Mouse (Mus musculus): ENCODE results near the gene BC004004.
"Not testable (repeated sequence)": the region's sequence is repeated elsewhere in the genome, so short reads cannot be mapped to it uniquely, and the experiment has no call there.

Gene BC004004

DNA sequence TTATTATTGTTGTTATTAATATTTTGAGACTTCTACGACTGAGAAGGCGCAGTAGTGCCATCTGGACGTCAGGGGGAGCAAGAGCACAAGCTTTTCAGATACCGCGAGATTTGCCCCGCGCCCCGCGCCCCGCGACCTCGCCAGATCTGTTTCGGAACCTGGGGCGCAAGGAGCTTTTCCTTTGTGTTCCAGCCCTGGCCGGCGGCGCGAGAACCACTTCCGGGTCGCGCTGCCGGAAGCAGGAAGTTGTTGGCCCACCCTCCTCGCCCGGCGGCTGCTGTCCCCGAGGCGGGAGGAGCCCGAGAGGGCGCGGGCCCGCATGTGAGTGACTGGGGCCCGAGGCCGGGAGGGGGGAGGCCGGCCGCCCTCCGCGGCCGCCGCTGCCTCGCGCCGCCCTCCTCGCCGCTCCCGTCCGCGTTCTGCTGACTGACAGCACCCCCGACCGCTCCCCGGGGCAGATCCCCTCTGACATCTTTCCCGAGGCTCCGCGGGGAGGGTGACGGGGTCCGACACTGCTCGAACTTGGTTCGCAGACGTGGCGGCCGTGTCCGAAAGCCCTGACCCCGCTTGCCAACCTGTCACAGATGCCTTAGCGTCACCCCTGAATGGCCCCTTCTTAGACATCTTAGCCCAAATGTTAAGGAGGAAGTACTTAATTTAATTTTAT lies at the start of gene BC004004:
Gene BC004004, plus strand, starts transcription at position 107 of the 667 bp plus-strand sequence.
- peak; percentile 97 for DNase-seq

DNA sequence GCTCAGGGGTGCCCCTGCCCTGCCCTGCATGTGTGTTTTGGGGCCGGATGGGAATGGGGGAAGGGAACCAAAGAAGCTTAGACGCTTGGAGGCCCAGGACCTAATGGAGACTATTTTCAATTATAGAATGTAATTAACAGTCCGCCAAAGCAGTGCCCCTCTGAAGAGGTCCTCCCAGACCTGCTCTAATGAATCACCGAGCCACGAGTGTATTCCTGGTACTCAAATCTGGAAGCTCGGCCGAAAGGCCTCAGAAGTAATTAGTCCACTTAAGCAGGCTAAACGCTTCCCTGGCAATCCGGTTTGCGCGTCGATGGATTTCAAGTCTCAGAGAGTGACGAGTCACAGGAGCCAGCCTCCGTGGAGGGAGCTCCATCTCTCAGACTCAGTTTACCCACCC lies 48.0 kb upstream of the BC004004 start:
- no peak for DNase-seq

DNA sequence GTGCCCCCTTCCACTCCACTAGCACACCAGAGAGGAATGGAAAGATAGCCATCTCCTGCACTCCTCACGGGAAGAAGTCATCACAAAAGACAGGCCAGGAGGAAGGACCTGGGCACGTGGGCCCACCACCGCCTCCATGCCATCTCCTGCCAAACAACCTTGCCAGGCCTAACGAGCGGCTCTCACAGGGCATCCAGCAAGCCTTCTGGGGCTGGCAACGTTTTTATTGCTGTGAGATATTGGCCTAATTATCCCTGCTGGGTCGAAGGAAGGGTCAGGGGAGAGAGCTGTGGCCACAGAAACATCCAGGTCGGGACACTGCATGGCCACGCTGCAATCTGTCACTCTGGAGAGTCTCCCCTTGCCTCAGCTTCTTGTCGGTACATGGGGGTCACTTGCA lies 37.5 kb upstream of the BC004004 start:
- no peak for DNase-seq

DNA sequence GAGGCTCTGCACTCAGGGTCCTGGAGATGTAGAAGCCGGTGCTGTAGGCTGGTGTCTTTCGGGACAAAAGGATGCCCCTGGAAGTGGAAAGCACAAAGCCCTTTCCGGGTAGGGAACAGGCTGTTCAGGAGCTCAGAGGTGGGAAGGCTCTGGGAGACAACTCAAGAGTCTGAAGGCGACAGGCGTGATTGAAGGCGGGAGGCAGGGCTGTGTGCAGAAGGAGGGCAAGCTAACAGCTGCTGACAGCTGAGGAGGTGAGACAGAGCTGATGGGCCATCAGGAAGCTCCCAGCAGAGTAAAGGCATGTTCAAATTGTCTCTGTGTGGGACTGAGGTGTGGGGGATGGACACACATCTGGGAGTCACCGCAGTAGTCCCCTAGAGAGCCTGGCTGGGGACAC lies 32.5 kb upstream of the BC004004 start:
- DNase-seq: no peak

DNA sequence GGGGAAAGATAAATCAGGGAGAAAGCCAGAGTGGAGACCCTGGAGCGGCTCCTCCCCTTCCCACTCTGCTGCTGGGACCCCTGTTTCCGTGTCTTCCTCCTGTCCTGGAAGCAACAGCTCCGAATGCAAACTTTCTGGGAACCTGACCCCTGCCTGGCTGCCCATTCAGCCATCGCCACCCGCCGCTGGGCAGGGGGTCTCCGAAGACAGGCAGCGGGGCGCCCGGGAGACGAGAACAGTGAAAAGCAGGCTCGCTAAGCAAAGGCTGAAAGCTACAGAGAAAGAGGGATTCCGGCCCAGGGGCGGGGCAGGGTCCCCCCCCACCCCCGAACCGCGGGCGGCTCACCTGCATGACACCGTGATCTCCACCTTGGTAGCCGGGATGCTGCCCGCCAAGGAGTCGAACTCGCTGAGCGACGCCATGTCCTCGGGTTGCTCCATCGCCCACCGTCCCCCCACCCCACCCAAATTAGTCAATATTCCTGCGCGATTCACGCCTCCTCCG lies 31.3 kb upstream of the BC004004 start:
- DNase-seq: no peak

DNA sequence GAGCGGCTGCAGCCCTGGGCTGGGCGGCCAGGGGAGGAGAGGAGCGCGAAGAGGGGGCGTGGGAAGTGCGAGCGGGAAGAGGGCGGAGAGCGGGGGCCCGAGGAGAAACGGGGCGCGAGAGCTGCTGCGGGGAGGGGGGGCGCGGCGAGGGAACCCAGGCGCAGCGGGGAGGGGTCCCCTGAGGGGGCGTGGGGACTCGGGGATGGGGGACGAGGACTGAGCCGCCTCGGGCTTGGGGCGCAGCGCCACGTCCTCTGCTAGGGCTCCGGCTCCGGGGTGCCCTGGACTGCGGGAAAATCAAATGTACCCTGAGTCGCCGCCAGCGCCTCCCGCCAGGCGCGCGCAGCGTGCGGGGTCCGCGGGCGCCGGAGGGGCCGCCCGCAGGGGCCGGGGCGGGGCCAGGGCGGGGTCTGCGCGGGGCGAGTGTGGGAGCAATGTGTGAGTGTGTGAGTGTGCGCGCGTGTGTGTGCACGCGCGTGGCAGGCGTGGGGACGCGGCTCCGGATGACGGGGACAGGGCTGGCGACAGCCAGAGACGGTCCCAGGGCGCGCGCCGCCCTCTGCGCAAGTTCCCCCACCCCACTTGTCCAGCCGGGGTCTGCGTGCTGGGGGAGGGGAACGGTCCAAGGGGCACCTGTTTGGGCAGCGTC lies 30.7 kb upstream of the BC004004 start, which contains the start of gene Cpne5:
Gene Cpne5, minus strand, starts transcription at position 396 of the 649 bp plus-strand sequence.
- DNase-seq: no peak

DNA sequence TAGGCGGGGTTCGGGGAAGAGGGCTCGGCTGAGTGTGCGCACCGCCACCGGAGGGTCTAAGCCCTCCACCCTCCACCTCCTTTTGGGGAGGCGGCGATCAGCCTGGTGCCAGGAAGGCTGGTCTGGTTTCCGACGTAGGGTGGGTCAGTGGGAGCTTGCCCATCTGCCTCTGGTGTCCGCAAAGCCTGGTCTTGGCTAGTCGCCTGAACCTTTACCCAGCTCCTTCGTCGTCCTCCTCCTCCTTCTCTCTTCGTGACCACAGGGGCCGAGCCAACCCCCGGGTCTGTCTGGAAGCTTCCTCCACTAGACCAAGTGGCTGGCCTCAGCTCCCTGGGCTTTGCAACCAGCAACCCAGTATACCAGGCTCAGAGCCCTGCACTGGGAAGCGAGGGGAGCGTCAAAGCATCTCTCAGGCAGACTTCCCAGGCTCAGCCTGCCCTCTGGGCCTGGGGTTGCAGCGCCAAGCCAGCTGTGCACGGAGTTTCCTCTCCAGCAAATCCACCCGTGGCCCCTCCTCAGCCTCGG lies 30.1 kb upstream of the BC004004 start:
- DNase-seq: no peak

DNA sequence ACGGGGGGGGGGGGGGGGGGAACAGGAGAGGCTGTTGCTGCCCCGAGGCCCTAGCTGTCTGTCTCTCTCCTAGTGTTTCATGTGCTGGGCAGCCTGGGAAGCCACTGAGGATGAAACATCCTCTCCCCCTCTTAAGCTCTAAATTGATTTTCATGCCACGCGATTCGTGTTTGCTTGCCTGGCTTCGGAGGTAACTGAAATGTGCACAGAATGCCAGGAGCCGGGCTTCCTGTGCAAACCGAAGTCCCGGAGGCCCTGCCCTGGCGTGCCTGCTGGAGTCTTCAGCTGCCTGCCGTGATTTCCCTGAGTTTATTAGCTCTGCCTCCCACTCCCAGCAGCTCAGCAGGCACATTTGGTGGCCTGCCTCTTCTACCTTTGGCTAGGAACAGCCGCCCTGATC lies 23.7 kb upstream of the BC004004 start:
- DNase-seq: no peak

DNA sequence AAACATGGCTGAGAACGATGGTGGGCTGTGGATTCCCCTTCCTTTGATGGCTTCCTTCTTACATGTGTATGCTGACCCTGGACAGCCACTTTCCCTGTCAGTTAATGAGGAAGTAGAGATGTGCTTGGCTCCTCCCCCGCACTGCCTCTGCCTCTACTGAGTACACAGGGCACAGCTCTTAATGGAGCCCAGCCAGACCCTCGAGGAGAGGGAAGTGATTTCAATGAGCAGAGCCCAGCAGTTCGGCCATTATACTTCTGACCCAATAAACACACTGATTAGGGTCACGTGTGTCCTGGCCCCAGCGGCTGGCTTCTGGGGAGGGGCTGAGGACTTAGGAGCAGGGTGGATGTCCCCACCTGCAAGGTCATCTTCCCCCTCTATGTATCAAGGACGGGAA lies 22.9 kb upstream of the BC004004 start:
- no peak for DNase-seq

DNA sequence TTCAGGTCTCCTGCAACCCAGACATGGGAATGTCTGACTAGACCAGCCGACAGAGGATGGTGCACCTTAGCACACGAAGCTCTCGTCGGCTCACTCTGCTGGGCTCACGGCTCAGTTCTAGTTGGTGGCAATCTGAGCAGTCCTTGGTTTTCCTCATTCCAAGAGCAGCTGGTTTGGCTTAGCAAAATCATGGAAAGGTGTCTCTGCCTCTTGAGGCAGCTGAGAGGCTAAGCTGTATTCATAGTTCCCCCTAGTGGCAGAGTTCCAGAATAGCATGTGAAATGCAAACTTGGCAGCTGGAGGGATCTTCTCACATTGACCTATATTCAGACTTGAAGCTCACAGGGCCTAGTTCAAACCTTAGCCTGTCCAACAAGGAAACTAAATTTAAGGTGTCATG lies 22.0 kb upstream of the BC004004 start:
- DNase-seq: peak in 1 of 2 experiments; percentile 53

DNA sequence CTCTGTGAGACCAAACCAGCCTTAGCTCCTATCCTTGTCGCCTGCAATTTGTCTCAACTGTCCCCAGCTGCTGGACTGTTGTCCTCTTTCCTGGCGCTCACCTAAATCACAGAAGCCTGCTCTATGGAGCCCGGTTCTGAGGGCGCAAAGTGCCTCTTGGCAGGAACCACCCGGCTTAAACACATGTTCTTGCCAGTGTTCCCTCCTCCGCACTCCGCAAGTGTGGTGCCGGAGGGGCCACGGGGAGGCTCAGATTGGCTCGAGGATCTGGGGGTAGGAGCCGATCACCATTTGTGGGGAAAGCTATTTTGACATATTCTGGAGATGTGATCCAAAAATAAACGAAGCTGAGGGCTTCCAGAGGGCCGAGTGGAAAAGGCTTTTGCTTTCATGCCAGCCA lies 20.7 kb upstream of the BC004004 start:
- DNase-seq: no peak

DNA sequence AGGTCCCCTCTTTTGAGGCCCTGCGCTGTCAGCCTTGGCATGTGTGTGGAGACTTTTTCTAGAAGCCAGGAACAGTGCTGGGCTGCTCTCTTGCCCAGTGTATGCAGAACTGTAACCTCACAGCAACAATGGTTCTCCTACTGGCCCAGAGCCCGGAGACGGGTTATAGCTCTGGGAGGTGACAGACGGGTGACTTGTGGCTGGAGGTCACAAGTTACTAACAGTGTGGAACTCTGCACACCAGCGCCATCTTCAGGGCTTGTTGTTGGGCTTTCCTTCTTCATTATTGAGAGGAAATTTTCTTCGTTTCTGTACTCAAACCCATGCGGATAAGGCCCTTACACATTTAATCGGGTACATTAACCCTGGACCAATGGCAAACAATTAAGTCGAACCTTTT lies 19.1 kb upstream of the BC004004 start:
- DNase-seq: peak; percentile 75 to 85

DNA sequence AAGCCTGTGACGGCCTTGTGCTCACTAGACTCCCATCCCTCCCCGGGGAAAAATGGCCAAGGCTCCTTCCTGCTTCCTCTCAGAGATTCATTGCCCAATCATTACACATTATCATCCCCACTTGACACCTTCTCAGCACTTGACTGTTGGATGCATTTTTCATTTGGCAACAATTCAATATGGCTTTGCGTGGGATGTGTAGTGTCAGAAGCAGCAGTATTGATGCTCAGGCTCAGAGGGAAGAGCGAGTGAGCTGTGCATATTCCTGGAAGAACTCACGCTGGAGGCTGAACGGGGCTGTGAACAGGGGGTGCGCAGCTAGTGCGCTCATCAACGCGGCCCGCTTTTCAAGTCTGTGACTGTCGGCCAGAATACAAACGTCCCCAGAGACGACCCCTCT lies 17.6 kb upstream of the BC004004 start:
- not testable (repeated sequence) for DNase-seq

DNA sequence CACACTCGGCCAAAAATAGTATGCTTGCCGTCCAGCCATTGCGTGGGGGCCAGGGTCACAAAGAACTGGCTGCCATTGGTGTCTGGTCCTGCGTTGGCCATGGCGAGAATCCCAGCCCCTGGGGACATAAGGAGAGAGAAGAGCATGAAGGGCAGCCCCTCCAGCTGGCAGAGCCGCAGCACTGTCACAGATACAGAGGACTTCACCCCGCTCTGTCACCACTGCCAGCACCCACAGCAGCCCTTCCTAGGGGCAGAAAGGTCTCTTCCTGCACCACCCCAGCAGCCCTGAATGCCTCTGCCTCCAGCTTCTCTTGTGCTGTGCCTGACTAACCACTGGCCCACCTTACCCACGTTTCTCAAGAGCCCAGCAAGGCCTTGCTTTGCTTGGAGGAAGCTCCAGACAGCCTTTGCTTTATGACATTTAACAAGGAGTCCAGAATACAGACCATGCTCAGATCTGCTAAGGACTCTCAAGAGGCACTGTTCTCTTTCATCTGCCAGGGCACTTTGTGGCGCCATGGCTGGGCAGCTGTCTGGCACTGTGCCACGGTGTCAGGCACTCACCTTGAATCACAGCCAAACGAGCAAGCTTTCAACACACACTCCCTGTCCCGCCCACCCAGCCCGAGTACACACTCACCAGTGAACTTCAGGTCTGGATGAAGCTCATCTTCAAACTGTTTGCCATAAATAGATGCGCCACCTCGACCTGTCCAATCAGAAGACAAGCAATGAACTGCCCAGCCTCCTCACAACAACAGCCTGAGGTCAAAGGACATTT lies 16.8 kb upstream of the BC004004 start:
- peak; percentile 91 to 92 for DNase-seq

DNA sequence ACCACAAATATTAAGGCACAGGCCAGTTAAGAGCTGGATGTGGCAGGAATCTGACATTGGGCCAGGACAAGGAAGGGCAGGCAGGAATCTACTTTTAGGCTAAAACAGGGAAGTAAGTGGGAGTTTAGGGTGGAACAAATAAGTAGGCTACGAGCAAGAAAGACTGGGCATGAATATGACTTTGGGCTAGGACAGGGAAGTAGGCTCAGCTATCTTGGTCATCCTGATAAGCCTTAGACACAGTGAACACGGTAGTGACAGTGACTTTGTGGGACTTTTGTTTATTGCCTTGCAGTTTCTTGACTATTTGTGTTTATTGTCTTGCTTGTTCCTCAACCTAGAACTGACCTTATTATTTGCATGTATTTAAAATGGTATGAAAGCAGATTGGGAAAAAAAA lies 15.4 kb upstream of the BC004004 start:
- no peak for DNase-seq

DNA sequence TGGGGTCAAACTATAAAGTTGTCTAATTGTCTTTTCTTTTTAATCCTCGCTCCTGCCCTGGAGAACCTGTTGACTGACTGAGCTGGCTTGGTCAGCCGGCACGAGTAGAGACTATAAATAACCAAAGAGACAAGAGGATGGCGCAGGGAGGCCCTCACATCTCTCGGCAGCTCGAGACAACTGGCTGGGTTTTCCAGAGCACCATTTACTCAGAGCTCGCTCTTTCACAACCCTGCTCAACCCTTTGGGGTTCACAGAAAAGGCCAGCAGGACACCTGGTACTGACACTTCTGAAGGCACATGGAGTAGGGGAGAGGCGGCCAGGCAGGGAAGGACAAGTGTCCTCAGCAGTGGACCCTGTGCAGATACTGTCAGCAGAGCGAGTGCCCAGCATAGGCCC lies 14.9 kb upstream of the BC004004 start:
- DNase-seq: no peak

DNA sequence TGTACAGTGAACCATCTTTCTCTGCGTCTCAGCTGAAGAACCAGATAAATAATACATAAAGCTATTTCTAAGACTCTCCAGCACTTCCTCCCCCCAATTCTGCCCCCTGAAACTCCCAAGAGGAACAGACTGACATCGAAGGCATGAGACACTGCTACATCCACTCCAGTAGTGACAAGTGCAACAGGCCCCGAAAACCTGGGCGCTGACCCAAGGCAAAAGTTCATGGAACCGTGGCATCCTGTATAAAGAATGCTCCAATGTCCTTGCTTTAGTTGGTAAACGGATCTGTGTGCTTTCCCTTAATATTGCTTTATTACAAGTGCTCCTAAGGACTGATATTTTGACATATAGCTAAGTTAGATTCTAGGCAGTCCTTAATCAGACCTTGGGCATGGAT lies 13.8 kb upstream of the BC004004 start:
- peak in 1 of 2 experiments; percentile 56 for DNase-seq

DNA sequence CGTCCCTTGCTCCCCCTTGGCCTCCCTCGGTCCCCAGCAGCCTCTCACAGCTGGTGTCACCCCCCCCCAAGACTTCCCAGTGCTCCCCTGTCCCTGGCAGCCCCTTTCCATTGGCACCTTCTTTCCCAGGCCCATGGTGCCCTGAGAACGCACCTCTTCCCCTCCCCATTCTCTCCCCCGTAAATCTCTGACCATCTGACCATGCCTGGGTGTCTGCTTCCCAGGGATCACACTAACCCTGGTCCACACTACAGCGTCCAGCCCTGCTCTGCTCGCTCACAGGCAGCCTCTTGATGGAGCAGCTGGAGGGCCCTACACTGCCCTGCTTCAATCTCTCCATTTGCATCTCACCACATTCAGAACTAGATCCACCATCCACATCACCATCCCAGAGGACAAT lies 12.1 kb upstream of the BC004004 start:
- DNase-seq: no peak

DNA sequence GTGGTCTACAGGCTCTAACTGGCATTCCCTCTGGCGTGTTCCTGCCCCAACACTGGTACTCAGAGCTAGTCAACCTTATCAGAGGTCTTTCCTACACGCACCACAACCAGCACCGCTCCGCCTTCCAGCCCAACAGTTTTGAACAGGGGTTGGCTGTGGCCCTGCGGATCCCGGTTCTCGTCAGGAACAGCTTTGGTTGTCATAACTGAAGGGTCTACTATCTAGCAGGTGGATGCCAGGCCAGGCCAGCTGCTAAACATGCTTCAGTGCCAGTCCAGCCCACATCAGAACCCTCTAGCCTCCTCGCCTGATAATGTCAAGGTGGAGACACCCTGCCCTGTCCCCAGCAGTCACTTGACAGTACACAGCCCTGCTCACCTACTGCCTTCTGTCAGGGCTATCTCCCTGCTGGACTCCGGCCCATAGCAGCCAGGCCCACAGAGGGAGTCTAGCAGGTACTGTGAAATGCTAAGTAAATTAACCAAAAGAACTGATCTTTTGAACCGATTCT lies 11.5 kb upstream of the BC004004 start:
- peak; percentile 40 to 44 for DNase-seq

DNA sequence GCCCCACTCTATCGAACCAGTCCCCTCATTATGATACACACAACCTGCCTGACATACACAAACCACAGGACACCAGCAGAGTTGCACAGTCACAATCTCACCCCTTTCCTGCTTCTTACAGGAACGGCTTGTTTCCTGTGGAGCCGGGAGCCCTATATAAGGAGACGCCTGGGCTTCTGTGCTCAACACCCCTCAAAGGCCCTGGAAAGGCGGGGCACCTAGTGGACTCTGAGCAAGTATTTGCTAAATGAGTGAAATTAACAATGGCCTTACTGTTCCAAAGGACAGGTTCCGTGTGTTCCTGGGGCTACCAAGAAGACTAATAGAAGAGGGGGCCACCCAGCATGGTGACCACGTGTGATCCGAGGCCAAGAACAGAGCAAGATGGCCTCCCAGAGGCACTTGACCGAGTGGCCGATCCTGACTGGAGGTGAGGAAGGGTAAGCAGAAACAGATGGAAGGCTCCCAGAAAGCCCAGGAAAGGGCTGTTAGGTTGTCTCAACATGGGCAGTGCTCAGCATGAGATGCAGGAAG lies 10.5 kb upstream of the BC004004 start:
- DNase-seq: no peak

DNA sequence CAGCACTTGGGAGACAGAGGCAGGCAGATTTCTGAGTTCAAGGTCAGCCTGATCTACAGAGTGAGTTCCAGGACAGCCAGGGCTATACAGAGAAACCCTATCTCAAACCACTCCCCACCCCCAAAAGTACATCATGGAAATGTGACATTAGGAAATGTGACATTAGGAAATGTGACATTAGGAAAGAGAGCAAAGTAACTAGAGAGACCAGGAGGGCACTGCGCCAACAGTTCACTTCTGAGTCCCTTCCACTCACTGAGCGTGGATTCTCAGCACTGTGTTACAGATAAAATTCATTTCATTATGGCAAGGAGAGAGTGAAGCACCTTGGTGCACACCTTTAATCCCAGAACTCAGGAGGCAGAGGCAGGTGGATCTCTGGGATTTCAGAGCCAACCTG lies 9.7 kb upstream of the BC004004 start:
- DNase-seq: no peak

DNA sequence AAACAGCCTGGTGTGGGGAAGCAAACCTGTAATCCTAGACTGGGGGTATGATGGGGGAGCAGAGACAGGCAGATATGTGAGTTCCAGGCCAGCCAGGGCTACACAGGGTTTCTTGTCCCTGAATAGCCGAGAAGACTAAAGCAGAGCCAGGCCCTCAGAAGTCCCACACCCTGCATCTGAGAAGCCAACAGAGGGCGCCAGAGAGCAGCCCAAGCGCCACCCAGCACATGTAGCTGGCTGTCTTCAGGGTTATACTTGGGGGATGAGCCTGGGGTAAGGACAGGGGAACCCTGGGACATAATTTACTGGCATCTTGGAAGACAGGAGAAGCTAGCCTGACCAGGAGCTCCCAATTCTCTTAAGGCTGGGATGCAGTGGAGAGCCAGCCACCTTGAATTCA lies 9.1 kb upstream of the BC004004 start:
- DNase-seq: peak; percentile 80 to 93

DNA sequence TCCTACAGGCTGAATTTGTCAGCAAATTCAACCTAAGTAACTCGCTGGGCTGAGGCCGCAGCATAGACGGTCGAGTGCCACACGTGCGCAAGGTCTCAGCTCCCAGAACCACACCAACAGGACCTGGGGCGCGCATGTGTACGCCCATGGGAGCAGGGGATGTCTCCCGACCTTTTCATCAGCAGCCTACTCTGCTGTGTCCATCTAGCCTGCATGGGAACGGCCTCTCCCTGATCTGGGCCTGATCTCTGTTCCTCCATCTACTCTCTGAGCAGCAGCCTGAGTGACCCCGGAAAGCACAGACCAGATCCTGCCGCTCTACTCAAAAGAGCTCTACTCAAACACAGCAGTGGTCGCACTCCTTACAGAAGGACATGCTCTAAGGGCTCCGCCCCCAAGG lies 8.1 kb upstream of the BC004004 start:
- peak in 1 of 2 experiments; percentile 51 for DNase-seq
